Mouse (Mus musculus) CD4-positive naive resting alpha-beta T cell, adult 57 days (primary cell): Measurements from ENCODE around the gene Ctag2. TPM values are rescaled to one million over a fixed set of nuclear protein-coding genes. Genes with fewer than 3 reads are reported as not detected.

Experiments used
- total RNA-seq: library from RNA; stranded (reverse); gene quantifications from one replicate; pipeline ENCODE4 v1.2.4, GENCODE M21; 2023

The Ctag2 gene
- not detected for total RNA-seq

GRCm38 (mm10) chrX:65047344-65047743 is at the start of gene Ctag2:
Ctag2 (plus strand) TSS chrX:65047644.

